Mouse (Mus musculus): Measurements from ENCODE around the gene Gm13101.
"Not testable (repeated sequence)": the region's sequence is repeated elsewhere in the genome, so short reads cannot be mapped to it uniquely, and the experiment has no call there.

Gm13101 gene

GRCm38 (mm10) chr4:143966850-143967249 is at the start of gene Gm13101:
Gm13101 (minus strand) TSS chr4:143966950.
- DNase-seq (ENCODE audit: low read depth): not testable (repeated sequence)

- not testable (repeated sequence) for DNase-seq (ENCODE audit: low read depth)
These were observed 27.5 kb upstream of the Gm13101 start, which contains the start of gene Pramef17 for GRCm38 (mm10) chr4:143994269-143994668. Pramef17 (minus strand) TSS chr4:143994369.

GRCm38 (mm10) chr4:143988126-143988525 is 21.4 kb upstream of the Gm13101 start:
- DNase-seq (ENCODE audit: low read depth): not testable (repeated sequence)

- DNase-seq (ENCODE audit: low read depth): not testable (repeated sequence)
These were observed 20.8 kb upstream of the Gm13101 start for GRCm38 (mm10) chr4:143987475-143987941.

- DNase-seq (ENCODE audit: low read depth): not testable (repeated sequence)
These were observed 19.0 kb upstream of the Gm13101 start for GRCm38 (mm10) chr4:143985733-143986132.

- not testable (repeated sequence) for DNase-seq (ENCODE audit: low read depth)
These were observed 18.4 kb upstream of the Gm13101 start for GRCm38 (mm10) chr4:143985165-143985564.

GRCm38 (mm10) chr4:143983446-143983845 is 16.7 kb upstream of the Gm13101 start:
- not testable (repeated sequence) for DNase-seq (ENCODE audit: low read depth)

- DNase-seq (ENCODE audit: low read depth): not testable (repeated sequence)
These were observed 15.8 kb downstream of the Gm13101 start, which contains the start of gene Pramef25 for GRCm38 (mm10) chr4:143950916-143951315. Pramef25 (minus strand) TSS chr4:143951016.

Data from naive thymus-derived CD4-positive, alpha-beta T cell, adult 2 months (primary cell).